Mouse (Mus musculus): Measurements from ENCODE around the gene Rhox7a.
"Not testable (repeated sequence)": the region's sequence is repeated elsewhere in the genome, so short reads cannot be mapped to it uniquely, and the experiment has no call there.

Rhox7a gene

DNA sequence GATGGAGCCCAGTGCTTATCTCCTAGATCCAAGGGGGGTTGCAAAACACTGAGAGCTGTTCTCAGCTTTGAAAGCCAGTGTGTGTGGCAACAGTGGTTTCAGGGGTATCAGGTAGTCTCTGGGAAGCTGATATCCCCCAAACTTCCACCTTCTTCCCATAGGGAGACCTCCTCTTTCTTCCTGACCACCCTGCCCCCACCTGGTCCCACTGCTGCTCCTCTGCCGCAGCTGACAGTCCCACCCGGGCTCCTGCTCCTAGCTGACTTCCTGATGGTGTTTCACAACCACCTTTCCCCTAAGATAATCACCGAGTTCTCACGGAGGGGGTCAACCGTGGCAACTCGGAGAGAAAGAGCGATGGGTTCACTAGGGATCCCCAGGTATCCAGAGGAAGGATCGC, at the start of gene Rhox7a:
TSS of gene Rhox7a (plus strand) at position 301 of the 400 bp plus-strand sequence.
- not testable (repeated sequence) for DNase-seq (ENCODE audit: low spot score)

DNA sequence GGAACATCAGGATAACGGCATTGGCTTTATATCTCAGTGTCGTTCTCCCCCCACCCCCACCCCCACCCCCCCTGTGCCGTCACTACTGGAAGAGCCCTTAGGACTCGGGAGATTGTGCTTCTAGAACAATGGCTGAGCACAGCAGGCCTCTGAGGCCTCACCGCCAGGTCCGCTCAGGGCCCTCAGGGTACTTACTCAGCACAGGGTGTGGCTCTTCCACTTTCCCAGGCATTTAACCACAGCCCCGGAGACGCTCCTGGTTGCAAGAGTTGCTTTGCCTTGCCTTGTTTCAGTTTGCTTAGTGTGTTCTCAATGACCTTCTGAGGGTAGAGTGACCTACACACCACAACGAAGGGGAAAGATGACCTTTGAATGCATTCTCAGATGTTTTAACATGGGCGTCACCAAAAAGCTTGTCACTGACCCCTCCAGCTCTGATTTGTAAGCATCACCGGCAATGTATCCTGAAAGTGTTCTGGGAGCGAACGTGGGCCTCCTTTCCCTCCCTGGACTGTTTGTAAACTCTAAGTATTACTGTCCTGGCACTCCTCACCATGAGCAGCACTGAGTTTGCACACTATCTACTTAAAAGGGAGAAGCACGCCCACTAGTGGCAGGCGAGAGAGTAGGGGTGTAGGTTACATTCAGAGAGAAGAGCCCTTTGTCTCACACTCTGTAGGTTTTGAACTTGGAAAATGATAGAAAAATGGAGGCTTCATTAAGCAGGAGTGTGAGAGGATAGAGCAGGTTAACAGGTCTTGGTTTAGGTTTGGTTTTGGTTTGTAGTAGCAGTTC, 24.0 kb upstream of the Rhox7a start:
- no peak for DNase-seq (ENCODE audit: low spot score)

DNA sequence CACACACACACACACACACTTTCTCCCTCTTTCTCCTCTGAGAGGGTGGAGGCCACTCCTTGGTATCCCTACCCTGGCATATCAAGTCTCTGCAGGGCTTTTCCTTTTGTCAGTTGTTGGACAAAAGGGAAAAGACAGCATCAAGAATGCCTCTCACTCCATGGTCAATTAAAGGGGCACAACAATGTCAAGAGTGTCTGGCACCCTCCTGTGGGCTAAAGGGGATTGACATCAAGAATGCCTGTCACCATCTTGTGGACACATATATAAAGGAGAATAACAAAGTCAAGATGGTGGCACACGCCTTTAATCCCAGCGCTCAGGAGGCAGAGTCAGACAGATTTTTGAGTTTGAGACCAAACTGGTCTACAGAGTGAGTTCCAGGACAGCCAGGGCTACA, 22.1 kb upstream of the Rhox7a start:
- no peak for DNase-seq (ENCODE audit: low spot score)

DNA sequence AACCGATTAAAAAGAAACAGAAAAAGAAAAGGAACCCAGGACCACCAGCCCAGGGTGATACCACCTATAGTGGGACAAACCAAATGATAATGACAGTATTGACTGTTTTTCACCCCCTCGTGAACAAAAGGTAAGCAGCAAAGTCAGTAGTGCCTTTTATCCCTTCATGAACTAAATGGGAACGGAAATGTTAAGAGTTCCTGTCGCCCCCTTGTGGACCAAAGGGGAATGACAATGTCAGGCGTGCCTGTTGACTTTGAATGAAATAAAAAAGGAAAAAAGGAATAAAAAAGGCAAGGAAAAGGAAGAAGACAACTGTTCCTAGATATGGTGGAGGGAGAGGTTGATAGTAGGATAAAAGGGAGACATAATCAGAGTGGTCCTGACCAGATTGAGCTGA, 20.3 kb upstream of the Rhox7a start:
- peak; percentile 9 for DNase-seq (ENCODE audit: low spot score)

DNA sequence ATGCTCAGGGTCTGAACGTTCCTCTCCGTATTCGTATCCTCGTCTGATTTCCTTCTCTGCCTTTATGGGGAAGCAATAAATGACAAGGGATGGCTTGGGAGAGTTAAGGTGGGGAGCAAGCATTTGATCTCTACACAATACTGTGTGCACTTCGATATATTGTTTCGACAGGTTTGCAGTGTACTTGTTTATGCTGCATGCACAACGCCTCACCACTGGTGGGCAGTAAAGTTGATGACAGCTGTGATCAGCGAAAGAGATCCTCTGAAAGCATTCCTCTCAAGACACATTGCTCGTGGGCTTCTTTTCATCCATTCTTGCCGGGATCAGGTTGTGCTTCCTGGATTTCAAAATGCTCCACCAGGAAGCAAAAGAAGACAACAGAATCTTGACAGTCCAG, 15.8 kb upstream of the Rhox7a start:
- DNase-seq (ENCODE audit: low spot score): no peak

DNA sequence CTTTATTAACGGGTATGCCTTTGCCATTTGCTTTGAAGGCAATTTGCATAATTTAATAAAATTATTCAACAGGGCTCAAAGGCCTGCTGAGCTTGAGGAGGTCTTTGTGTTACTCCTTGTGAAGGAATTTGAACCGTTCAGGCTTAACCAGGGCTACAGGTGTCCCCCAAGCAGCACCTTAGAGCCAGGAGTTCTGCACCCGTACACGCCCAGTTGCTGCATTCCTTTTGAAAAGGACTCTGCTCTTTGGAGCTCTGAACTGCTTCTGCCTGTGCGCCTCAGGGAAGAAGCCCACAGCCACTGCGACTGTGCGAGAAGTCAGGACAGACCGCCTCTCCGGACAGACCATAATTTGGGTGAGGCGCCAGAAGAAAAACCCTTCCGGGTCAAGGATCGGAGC, 4.9 kb upstream of the Rhox7a start, which contains the start of gene Rhox6:
TSS of gene Rhox6 (plus strand) at position 301 of the 400 bp plus-strand sequence.
- not testable (repeated sequence) for DNase-seq (ENCODE audit: low spot score)

DNA sequence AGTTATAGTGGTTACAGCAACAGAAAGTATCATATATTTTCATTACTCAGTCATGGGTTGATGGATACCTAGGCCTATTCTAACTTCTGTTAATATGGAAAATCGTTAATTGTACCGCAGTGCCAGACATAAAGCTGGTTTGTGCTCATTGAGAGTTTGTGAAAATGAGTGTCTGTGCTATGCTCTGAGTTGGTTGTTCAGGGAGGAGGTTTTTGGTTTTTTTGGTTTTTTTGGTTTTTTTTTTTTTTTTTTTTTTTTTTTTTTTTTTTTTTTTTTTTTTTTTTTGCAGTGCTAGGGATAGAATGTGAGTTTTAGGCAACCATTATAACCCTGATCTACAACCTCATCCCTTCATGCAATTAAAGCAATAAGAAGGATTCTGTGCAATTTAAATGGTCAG, 40.2 kb downstream of the Rhox7a start:
- DNase-seq (ENCODE audit: low spot score): no peak

DNA sequence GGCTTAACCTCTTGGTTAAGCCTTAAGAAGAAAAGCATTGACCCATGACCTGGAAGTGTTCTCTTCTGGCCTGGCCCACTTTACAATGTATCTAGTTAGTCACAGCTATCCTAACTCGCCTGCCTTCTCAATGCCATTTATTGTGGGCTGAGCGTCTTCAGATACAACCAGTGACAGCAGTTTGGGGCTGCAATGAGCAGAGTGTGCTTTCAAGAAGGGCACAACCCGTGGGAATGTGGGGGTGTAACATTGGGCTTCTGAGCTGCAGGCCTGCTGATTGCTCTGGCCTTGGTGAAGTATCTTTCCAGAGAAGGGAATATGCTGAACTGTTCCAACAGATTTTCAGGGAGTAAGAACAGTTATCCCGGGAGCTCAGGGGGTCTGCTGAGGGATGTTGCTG, 47.4 kb downstream of the Rhox7a start, which contains the start of gene Rhox8:
TSS of gene Rhox8 (minus strand) at position 101 of the 400 bp plus-strand sequence.
- DNase-seq (ENCODE audit: low spot score): no peak

Measured in layer of hippocampus, adult 9-10 months (tissue).